Mouse (Mus musculus) right cerebral cortex, postnatal 36 days (tissue): Measurements from ENCODE around the gene Gm14419.
"Not testable (repeated sequence)": the region's sequence is repeated elsewhere in the genome, so short reads cannot be mapped to it uniquely, and the experiment has no call there.

Experiments used
- DNase-seq, 2 experiments: peaks; one replicate each; pipeline ENCODE4 v3.0.0; 2022; ENCODE audit warnings: low spot score in 2 of 2, mixed read lengths in 1 of 2

Gene Gm14419

DNA sequence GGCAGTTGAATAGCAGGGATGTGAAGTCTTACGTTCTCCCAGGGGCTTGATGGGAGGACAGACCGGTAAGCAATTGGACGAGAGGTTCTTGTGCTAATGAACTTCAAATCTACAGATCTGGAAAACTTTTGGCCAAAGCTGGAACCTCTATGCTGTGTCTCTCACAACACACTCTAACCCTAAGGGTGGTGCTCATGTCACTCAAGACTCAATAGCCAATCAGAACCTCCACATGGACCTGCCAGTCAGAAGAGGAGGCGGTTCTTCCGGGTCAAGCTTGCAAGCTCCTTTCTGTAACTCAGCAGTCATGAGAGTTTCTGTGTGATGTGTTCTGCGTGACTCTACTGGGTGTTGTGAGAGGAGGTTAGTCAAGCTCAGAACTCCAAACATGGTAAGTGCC is at the start of gene Gm14419:
Gene Gm14419, plus strand, starts transcription at position 301 of the 400 bp plus-strand sequence.
- DNase-seq: not testable (repeated sequence)
